Comparison of ENCODE assay signal across 8 mouse cellular contexts in genomic region chr19:53140044-53140803, GRCm38 (mm10). TPM values are rescaled to one million over a fixed set of nuclear protein-coding genes. Genes with fewer than 3 reads are reported as not detected.
DNase-seq lines count a peak whose midpoint lies in the region; ATAC-seq and TF ChIP-seq lines count a peak whose summit lies in the region.

Gene Add3, plus strand, starts transcription at chr19:53140443.

- H3K4me1 ChIP-seq in bone marrow, adult 2 months (ENCODE audit: control insufficient read depth, insufficient read depth, low read length): peaks cover 2% of the 10 kb centered on the region; the same call in 1 of the 2 replicates
- H3K4me1 ChIP-seq in heart, embryonic 11.5 days (ENCODE audit: control insufficient read depth, insufficient read depth, low read length): 0 out of 2 replicates have a peak, but pooled peaks cover 6% of the 10 kb centered on the region
- H3K4me1 ChIP-seq in kidney, embryonic 15.5 days: peaks cover 40% of the 10 kb centered on the region
- peaks cover 31% of the 10 kb centered on the region for H3K4me1 ChIP-seq in limb, embryonic 14.5 days (ENCODE audit: control insufficient read depth, insufficient read depth, low read length)
- peaks cover 30% of the 10 kb centered on the region for H3K4me1 ChIP-seq in midbrain, embryonic 15.5 days
- peaks cover 21% of the 10 kb centered on the region for H3K4me1 ChIP-seq in stomach, embryonic 14.5 days (ENCODE audit: control insufficient read depth, insufficient read depth, low read length)

- peak within 1 kb of the TSS; percentile 90 for H3K4me3 ChIP-seq in bone marrow, adult 2 months (replicated peaks; ENCODE audit: control insufficient read depth, low read depth, low read length)
- H3K4me3 ChIP-seq in heart, embryonic 11.5 days (ENCODE audit: low read depth, low read length): peak within 1 kb of the TSS; percentile 92
- peak within 1 kb of the TSS; percentile 80 for H3K4me3 ChIP-seq in kidney, embryonic 15.5 days (replicated peaks)
- H3K4me3 ChIP-seq in limb, embryonic 14.5 days (replicated peaks; ENCODE audit: low read length): peak within 1 kb of the TSS; percentile 95
- peak within 1 kb of the TSS; percentile 79 for H3K4me3 ChIP-seq in midbrain, embryonic 15.5 days
- peak within 1 kb of the TSS; percentile 53 for H3K4me3 ChIP-seq in stomach, embryonic 14.5 days (ENCODE audit: low read depth, low read length)

- H3K9me3 ChIP-seq in heart, embryonic 11.5 days (replicated peaks; ENCODE audit: control insufficient read depth, low read length): no peaks in the 10 kb centered on the region
- no peaks in the 10 kb centered on the region for H3K9me3 ChIP-seq in kidney, embryonic 15.5 days (replicated peaks)
- H3K9me3 ChIP-seq in limb, embryonic 14.5 days (ENCODE audit: control insufficient read depth, low read length): no peaks in the 10 kb centered on the region
- H3K9me3 ChIP-seq in midbrain, embryonic 15.5 days: no peaks in the 10 kb centered on the region
- H3K9me3 ChIP-seq in stomach, embryonic 14.5 days (ENCODE audit: control insufficient read depth, low read depth, low read length): no peaks in the 10 kb centered on the region

- WGBS in bone marrow, adult 2 months: 6% methylated on average over 24 of the region's 24 CpGs
- 7% methylated on average over 24 of the region's 24 CpGs for WGBS in heart, embryonic 11.5 days (ENCODE audit: insufficient replicate concordance)
- WGBS in kidney, embryonic 15.5 days: 4% methylated on average over 24 of the region's 24 CpGs
- 7% methylated on average over 24 of the region's 24 CpGs for WGBS in limb, embryonic 14.5 days
- 7% methylated on average over 23 of the region's 24 CpGs for WGBS in midbrain, embryonic 15.5 days
- WGBS in stomach, embryonic 14.5 days: 5% methylated on average over 24 of the region's 24 CpGs

- ATAC-seq in erythroid progenitor cell, adult 5-6 weeks (replicated peaks; ENCODE audit: low FRiP score, poor library complexity, severe bottlenecking): no peak
- ATAC-seq in heart, embryonic 11.5 days (replicated peaks; ENCODE audit: insufficient number of reproducible peaks, low FRiP score, low TSS enrichment): no peak
- no peak for ATAC-seq in kidney, embryonic 15.5 days (replicated peaks; ENCODE audit: low FRiP score)
- no peak for ATAC-seq in limb, embryonic 14.5 days (ENCODE audit: low FRiP score, low read depth)
- ATAC-seq in midbrain, embryonic 15.5 days (replicated peaks): no peak
- no peak for ATAC-seq in stomach, embryonic 14.5 days (ENCODE audit: insufficient number of reproducible peaks, insufficient read depth, low FRiP score, low read depth)

- H3K27ac ChIP-seq in bone marrow, adult 2 months (ENCODE audit: control insufficient read depth, insufficient read depth, low read depth, low read length, poor library complexity): peak within 1 kb of the TSS; percentile 17
- peak within 1 kb of the TSS; percentile 92 for H3K27ac ChIP-seq in heart, embryonic 11.5 days (ENCODE audit: low read depth, low read length)
- H3K27ac ChIP-seq in kidney, embryonic 15.5 days: peak within 1 kb of the TSS; percentile 93
- peak within 1 kb of the TSS; percentile 91 for H3K27ac ChIP-seq in limb, embryonic 14.5 days (replicated peaks; ENCODE audit: low read depth, low read length)
- H3K27ac ChIP-seq in midbrain, embryonic 15.5 days: peak within 1 kb of the TSS; percentile 83
- H3K27ac ChIP-seq in stomach, embryonic 14.5 days (ENCODE audit: low read length): peak within 1 kb of the TSS; percentile 94

- H3K36me3 ChIP-seq in heart, embryonic 11.5 days (ENCODE audit: control insufficient read depth, insufficient read depth, low read length): no peaks in the 10 kb centered on the region
- no peaks in the 10 kb centered on the region for H3K36me3 ChIP-seq in kidney, embryonic 15.5 days
- H3K36me3 ChIP-seq in limb, embryonic 14.5 days (ENCODE audit: control insufficient read depth, insufficient read depth, low read length): no peaks in the 10 kb centered on the region
- H3K36me3 ChIP-seq in midbrain, embryonic 15.5 days (replicated peaks): no peaks in the 10 kb centered on the region
- no peaks in the 10 kb centered on the region for H3K36me3 ChIP-seq in stomach, embryonic 14.5 days (ENCODE audit: control insufficient read depth, insufficient read depth, low read length)

- H3K27me3 ChIP-seq in heart, embryonic 11.5 days (ENCODE audit: control insufficient read depth, insufficient read depth, low read length): no peaks in the 10 kb centered on the region
- peaks cover 4% of the 10 kb centered on the region; the same call in 1 of the 2 replicates for H3K27me3 ChIP-seq in kidney, embryonic 15.5 days
- H3K27me3 ChIP-seq in limb, embryonic 14.5 days (ENCODE audit: control insufficient read depth, insufficient read depth, low read length): no peaks in the 10 kb centered on the region
- peaks cover 8% of the 10 kb centered on the region; the same call in 1 of the 2 replicates for H3K27me3 ChIP-seq in midbrain, embryonic 15.5 days (replicated peaks)
- H3K27me3 ChIP-seq in stomach, embryonic 14.5 days (ENCODE audit: control insufficient read depth, insufficient read depth, low read length): no peaks in the 10 kb centered on the region

- peak; percentile 47 for DNase-seq in CD4-positive helper T cell, adult 2 months (ENCODE audit: low read depth, low spot score)
- DNase-seq in limb, embryonic 14.5 days (ENCODE audit: low spot score): peak; percentile 45

- peak within 1 kb of the TSS; percentile 84 for H3K4me2 ChIP-seq in heart, embryonic 11.5 days
- H3K4me2 ChIP-seq in kidney, embryonic 15.5 days: peak within 1 kb of the TSS; percentile 77
- H3K4me2 ChIP-seq in limb, embryonic 14.5 days (replicated peaks; ENCODE audit: low read depth, low read length, severe bottlenecking): peak within 1 kb of the TSS; percentile 90
- peak within 1 kb of the TSS; percentile 97 for H3K4me2 ChIP-seq in midbrain, embryonic 15.5 days
- peak within 1 kb of the TSS; percentile 76 for H3K4me2 ChIP-seq in stomach, embryonic 14.5 days (replicated peaks; ENCODE audit: low read depth, low read length)

- H3K9ac ChIP-seq in heart, embryonic 11.5 days (ENCODE audit: low read depth, low read length): peak within 1 kb of the TSS; percentile 84
- H3K9ac ChIP-seq in kidney, embryonic 15.5 days: peak within 1 kb of the TSS; percentile 72
- H3K9ac ChIP-seq in limb, embryonic 14.5 days (ENCODE audit: low read depth, low read length, severe bottlenecking): peak within 1 kb of the TSS; percentile 74
- H3K9ac ChIP-seq in midbrain, embryonic 15.5 days: peak within 1 kb of the TSS; percentile 68
- H3K9ac ChIP-seq in stomach, embryonic 14.5 days (replicated peaks; ENCODE audit: low read depth, low read length): peak within 1 kb of the TSS; percentile 60

- no peak for TF ChIP-seq CTCF in bone marrow, adult 2 months (IDR thresholded peaks at IDR 0.05; ENCODE audit: control insufficient read depth, insufficient read depth, low read length)

- peak; percentile 35; the same call in 1 of the 2 replicates for TF ChIP-seq POLR2A in bone marrow, adult 2 months (IDR thresholded peaks at IDR 0.05; ENCODE audit: borderline replicate concordance, control insufficient read depth, low read depth, low read length)
- TF ChIP-seq POLR2A in limb, embryonic 14.5 days (IDR thresholded peaks at IDR 0.05; ENCODE audit: borderline replicate concordance, extremely low read depth, insufficient read depth, insufficient read length): peak; percentile 45; the same call in 1 of the 2 replicates

RNA-seq across cellular contexts. Expression of gene Add3, which starts in this region (rescaled TPM):
- polyA plus RNA-seq in bone marrow, adult 2 months (2011; ENCODE audit: insufficient read depth, insufficient read length, low replicate concordance, missing spikeins): 21.3 and 43.6 TPM in 2 replicates
- total RNA-seq in erythroid progenitor cell, adult 5-6 weeks (2015; ENCODE audit: low replicate concordance): 24.9 and 26.4 TPM in 2 replicates
- 10.1 and 24.5 TPM in 2 replicates for total RNA-seq in erythroid progenitor cell, adult 5-6 weeks (2017; ENCODE audit: low replicate concordance)
- 133 and 152 TPM in 2 replicates for polyA plus RNA-seq in heart, embryonic 11.5 days (2014; fragmentation: Nextera tagmentation; extraction: Ambion mirVana)
- 80.1 and 85.6 TPM in 2 replicates for polyA plus RNA-seq in kidney, embryonic 15.5 days (2015; fragmentation: Nextera tagmentation; extraction: Ambion mirVana)
- 46.8 and 53.0 TPM in 2 replicates for polyA plus RNA-seq in limb, embryonic 14.5 days (2012; rRNA removed)
- polyA plus RNA-seq in limb, embryonic 14.5 days (2014; fragmentation: Nextera tagmentation; extraction: Ambion mirVana): 89.5 and 97.3 TPM in 2 replicates
- 30.2 and 33.6 TPM in 2 replicates for polyA plus RNA-seq in midbrain, embryonic 15.5 days (2015; fragmentation: Nextera tagmentation; extraction: Ambion mirVana)
- 85.5 and 93.2 TPM in 2 replicates for polyA plus RNA-seq in stomach, embryonic 14.5 days (2014; fragmentation: Nextera tagmentation; extraction: Ambion mirVana)

Comparison
In these comparisons a context has a peak if more than half of its experiments do, and no peak if none do; other contexts are left out.
1. H3K27ac ChIP-seq: peak in every context shown above with its lines; median percentile 94 in stomach, embryonic 14.5 days; 93 in kidney, embryonic 15.5 days; 92 in heart, embryonic 11.5 days; 91 in limb, embryonic 14.5 days; 83 in midbrain, embryonic 15.5 days; 17 in bone marrow, adult 2 months.